Mouse (Mus musculus) left cerebral cortex, adult 6 months (tissue): ENCODE data around the gene 4932438H23Rik. TPM values are rescaled to one million over a fixed set of nuclear protein-coding genes. Genes with fewer than 3 reads are reported as not detected.

Experiments used
- long read RNA-seq, 2 experiments: library from polyadenylated mRNA; unstranded; transcript quantifications; one replicate each; pipeline ENCODE4 v2.0.0; 2019 to 2020
- polyA plus RNA-seq: library from polyadenylated mRNA; unstranded; fragments of <200 nt; fragmentation: Nextera tagmentation; gene quantifications from 2 replicates; pipeline ENCODE4 v1.2.3, GENCODE M21; 2021

4932438H23Rik gene
- polyA plus RNA-seq, result 0.59 and 1.5 TPM in 2 replicates
- long read RNA-seq, experiment 1, partial matches to known transcripts, result 1 of 5 reads
- long read RNA-seq, experiment 1, other reads (novel, unspliced or antisense), result 3 of 5 reads
- long read RNA-seq, experiment 2, result 0 reads

DNA sequence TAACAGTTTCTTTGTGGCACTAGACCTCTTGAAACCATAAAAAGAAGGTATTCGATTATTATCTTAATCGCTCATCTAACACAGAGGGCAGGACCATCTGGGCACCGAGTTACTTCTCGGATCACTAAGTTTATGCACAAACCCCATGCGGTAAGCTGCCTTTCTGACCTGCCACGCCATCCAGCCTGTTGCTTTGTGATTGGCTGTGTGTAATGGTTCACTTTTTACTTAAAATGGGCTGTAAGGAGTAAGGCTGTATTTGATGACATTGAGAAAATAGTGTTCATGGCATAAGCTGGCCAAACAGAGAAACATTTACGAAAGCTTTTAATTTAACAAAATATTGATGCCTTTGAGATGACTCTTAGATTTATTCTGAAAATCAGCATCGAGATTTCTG is at the start of gene 4932438H23Rik:
Gene 4932438H23Rik, minus strand, starts transcription at position 101 of the 400 bp plus-strand sequence.

GRCm38 (mm10) chr16:91044270-91045182 is 50.4 kb downstream of the 4932438H23Rik start, which contains the start of gene Paxbp1:
TSS of gene Paxbp1 (minus strand) at chr16:91044543.

GRCm38 (mm10) chr16:91011021-91011683 is 83.8 kb downstream of the 4932438H23Rik start, which contains the start of gene Synj1:
TSS of gene Synj1 (minus strand) at chr16:91011308.

Other genes with a start within 250 kb of the 4932438H23Rik start
- 67.0 and 67.7 TPM in 2 replicates for gene Cfap298, start 160.0 kb downstream of the 4932438H23Rik start, polyA plus RNA-seq
- gene Synj1, start 83.8 kb downstream of the 4932438H23Rik start, polyA plus RNA-seq, result 41.9 and 55.3 TPM in 2 replicates
- gene Paxbp1, start 50.6 kb downstream of the 4932438H23Rik start, polyA plus RNA-seq, result 3.9 and 4.9 TPM in 2 replicates
- gene Olig2, start 130.3 kb upstream of the 4932438H23Rik start, polyA plus RNA-seq, result 2.9 and 35.6 TPM in 2 replicates
- 55.2 and 63.5 TPM in 2 replicates for gene Olig1, start 174.7 kb upstream of the 4932438H23Rik start, polyA plus RNA-seq